Mouse (Mus musculus): Measurements from ENCODE around the gene Tnp2. TPM values are rescaled to one million over a fixed set of nuclear protein-coding genes. Genes with fewer than 3 reads are reported as not detected.

Tnp2 gene
- polyA plus RNA-seq, 2 experiments = not detected

DNA sequence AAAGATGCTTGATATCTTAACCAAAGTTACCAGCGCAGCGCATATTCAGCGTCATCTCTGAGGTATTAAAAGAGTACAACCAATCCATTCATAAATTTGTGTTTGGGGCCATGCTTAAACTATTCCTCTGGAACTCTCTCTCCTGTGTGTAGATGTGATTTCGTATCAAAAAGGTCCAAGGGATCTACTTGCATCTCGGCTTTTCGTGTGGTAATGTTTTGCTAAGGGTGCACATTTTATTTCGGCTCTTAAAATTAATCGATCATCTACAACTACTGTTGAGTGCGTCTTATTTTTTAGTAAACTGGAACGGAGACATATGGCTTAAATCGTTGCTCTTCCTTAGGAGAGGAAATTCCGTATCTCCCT is 46.1 kb upstream of the Tnp2 start:
- Histone ChIP-seq H3K9ac (replicated peaks) (peak overlapping the region; percentile 87), H3K27ac (no peak overlapping the region), H3K27me3 (ENCODE audit: control insufficient read depth, insufficient read depth, low read length) (no peaks in the 10 kb centered on the region), H3K36me3 (replicated peaks; ENCODE audit: control insufficient read depth, insufficient read depth, low read depth) (no peaks in the 10 kb centered on the region), H3K4me2 (ENCODE audit: low read depth) (peak overlapping the region; percentile 97), H3K4me3 (ENCODE audit: insufficient read depth in 1 of 2, low read depth in 2 of 2, low read length in 2 of 2) (peak overlapping the region; percentile 63 to 93), H3K4me1 (replicated peaks; ENCODE audit: control insufficient read depth in 2 of 2, insufficient read depth in 2 of 2, low read length in 1 of 2) (peaks cover 6 to 17% of the 10 kb centered on the region in 2 experiments), H3K9me3 (ENCODE audit: control insufficient read depth, low read length) (no peaks in the 10 kb centered on the region)
- no peak for TF ChIP-seq CTCF (IDR thresholded peaks at IDR 0.05; ENCODE audit: low read depth)
- 9% methylated on average over 12 of the region's 12 CpGs for WGBS (ENCODE audit: insufficient replicate concordance)
- DNase-seq (ENCODE audit: low read depth in 3 of 3, low spot score in 3 of 3) (no peak), ATAC-seq (ENCODE audit: insufficient read depth) (no peak)

GRCm38 (mm10) chr16:10828461-10828805 is 40.0 kb upstream of the Tnp2 start:
- H3K27me3 ChIP-seq (ENCODE audit: control insufficient read depth, insufficient read depth, low read length) = no peaks in the 10 kb centered on the region
- DNase-seq (ENCODE audit: low read depth in 3 of 3, low spot score in 3 of 3) (no peak), ATAC-seq (ENCODE audit: insufficient read depth) (no peak)
- WGBS (ENCODE audit: insufficient replicate concordance) = 57% methylated on average over 4 of the region's 4 CpGs
- no peaks in the 10 kb centered on the region for H3K4me1 ChIP-seq (replicated peaks; ENCODE audit: control insufficient read depth in 2 of 2, insufficient read depth in 2 of 2, low read length in 1 of 2)
- no peaks in the 10 kb centered on the region for H3K36me3 ChIP-seq (replicated peaks; ENCODE audit: control insufficient read depth, insufficient read depth, low read depth)
- no peak overlapping the region for H3K4me3 ChIP-seq (ENCODE audit: insufficient read depth in 1 of 2, low read depth in 2 of 2, low read length in 2 of 2)
- H3K9ac ChIP-seq (replicated peaks) = no peak overlapping the region
- H3K9me3 ChIP-seq (ENCODE audit: control insufficient read depth, low read length) = no peaks in the 10 kb centered on the region
- H3K27ac ChIP-seq = no peak overlapping the region
- H3K4me2 ChIP-seq (ENCODE audit: low read depth) = no peak overlapping the region
- TF ChIP-seq CTCF (IDR thresholded peaks at IDR 0.05; ENCODE audit: low read depth) = no peak

GRCm38 (mm10) chr16:10827766-10828460 is 39.5 kb upstream of the Tnp2 start:
- DNase-seq (ENCODE audit: low read depth in 3 of 3, low spot score in 3 of 3) (no peak), ATAC-seq (ENCODE audit: insufficient read depth) (no peak)
- no peaks in the 10 kb centered on the region for H3K9me3 ChIP-seq (ENCODE audit: control insufficient read depth, low read length)
- H3K9ac ChIP-seq (replicated peaks) = no peak overlapping the region
- no peak overlapping the region for H3K4me3 ChIP-seq (ENCODE audit: insufficient read depth in 1 of 2, low read depth in 2 of 2, low read length in 2 of 2)
- H3K27me3 ChIP-seq (ENCODE audit: control insufficient read depth, insufficient read depth, low read length) = no peaks in the 10 kb centered on the region
- WGBS (ENCODE audit: insufficient replicate concordance) = 47% methylated on average over 7 of the region's 7 CpGs
- H3K36me3 ChIP-seq (replicated peaks; ENCODE audit: control insufficient read depth, insufficient read depth, low read depth) = no peaks in the 10 kb centered on the region
- no peaks in the 10 kb centered on the region for H3K4me1 ChIP-seq (replicated peaks; ENCODE audit: control insufficient read depth in 2 of 2, insufficient read depth in 2 of 2, low read length in 1 of 2)
- no peak for TF ChIP-seq CTCF (IDR thresholded peaks at IDR 0.05; ENCODE audit: low read depth)
- no peak for TF ChIP-seq EP300 (IDR thresholded peaks at IDR 0.05; ENCODE audit: low read depth)
- no peak overlapping the region for H3K4me2 ChIP-seq (ENCODE audit: low read depth)
- H3K27ac ChIP-seq = no peak overlapping the region

GRCm38 (mm10) chr16:10827269-10827668 is 38.8 kb upstream of the Tnp2 start:
- Histone ChIP-seq H3K4me1 (replicated peaks; ENCODE audit: control insufficient read depth in 2 of 2, insufficient read depth in 2 of 2, low read length in 1 of 2) (no peaks in the 10 kb centered on the region), H3K27ac (no peak overlapping the region), H3K36me3 (replicated peaks; ENCODE audit: control insufficient read depth, insufficient read depth, low read depth) (no peaks in the 10 kb centered on the region), H3K27me3 (ENCODE audit: control insufficient read depth, insufficient read depth, low read length) (no peaks in the 10 kb centered on the region), H3K9me3 (ENCODE audit: control insufficient read depth, low read length) (no peaks in the 10 kb centered on the region), H3K4me2 (ENCODE audit: low read depth) (no peak overlapping the region), H3K9ac (replicated peaks) (no peak overlapping the region), H3K4me3 (ENCODE audit: insufficient read depth in 1 of 2, low read depth in 2 of 2, low read length in 2 of 2) (no peak overlapping the region)
- ATAC-seq (ENCODE audit: insufficient read depth) (no peak), DNase-seq (ENCODE audit: low read depth in 3 of 3, low spot score in 3 of 3) (no peak)
- TF ChIP-seq CTCF (IDR thresholded peaks at IDR 0.05; ENCODE audit: low read depth) = no peak
- TF ChIP-seq EP300 (IDR thresholded peaks at IDR 0.05; ENCODE audit: low read depth) = no peak
- 61% methylated on average over 9 of the region's 9 CpGs for WGBS (ENCODE audit: insufficient replicate concordance)

DNA sequence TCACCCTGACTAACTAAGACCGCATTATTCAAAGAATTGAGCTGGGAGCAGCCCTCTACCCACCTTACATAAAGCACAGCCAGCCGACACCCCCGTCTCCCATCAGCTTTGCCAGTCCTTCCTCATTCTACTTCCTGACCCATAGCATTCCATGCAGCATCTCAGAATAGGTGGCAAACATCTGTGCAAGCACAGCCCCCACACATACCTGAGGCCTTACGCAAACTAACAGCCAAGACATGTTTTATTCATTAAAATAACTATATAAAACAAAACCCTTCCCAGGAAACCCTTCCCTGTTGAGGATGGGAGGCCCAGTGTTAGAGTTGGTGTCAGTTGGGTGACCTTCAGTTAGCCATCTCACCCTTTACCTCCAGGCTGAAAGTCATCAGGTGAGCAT is 37.4 kb upstream of the Tnp2 start:
- Histone ChIP-seq H3K4me2 (ENCODE audit: low read depth) (no peak overlapping the region), H3K36me3 (replicated peaks; ENCODE audit: control insufficient read depth, insufficient read depth, low read depth) (no peaks in the 10 kb centered on the region), H3K9ac (replicated peaks) (no peak overlapping the region), H3K9me3 (ENCODE audit: control insufficient read depth, low read length) (no peaks in the 10 kb centered on the region), H3K4me3 (ENCODE audit: insufficient read depth in 1 of 2, low read depth in 2 of 2, low read length in 2 of 2) (no peak overlapping the region), H3K4me1 (replicated peaks; ENCODE audit: control insufficient read depth in 2 of 2, insufficient read depth in 2 of 2, low read length in 1 of 2) (no peaks in the 10 kb centered on the region), H3K27ac (no peak overlapping the region), H3K27me3 (ENCODE audit: control insufficient read depth, insufficient read depth, low read length) (no peaks in the 10 kb centered on the region)
- DNase-seq (ENCODE audit: low read depth in 3 of 3, low spot score in 3 of 3) (no peak), ATAC-seq (ENCODE audit: insufficient read depth) (no peak)
- TF ChIP-seq EP300 (IDR thresholded peaks at IDR 0.05; ENCODE audit: low read depth) (no peak), CTCF (IDR thresholded peaks at IDR 0.05; ENCODE audit: low read depth) (no peak)
- 61% methylated on average over 4 of the region's 4 CpGs for whole genome bisulfite sequencing (ENCODE audit: insufficient replicate concordance)

Measured in liver, embryonic 14.5 days (tissue).